Mouse (Mus musculus) lung, adult 2 months (tissue): Measurements from ENCODE around the gene Tmem255a.

Source experiments
- CTCF ChIP-seq: fragments of 200-500 bp; IDR thresholded peaks from 2 replicates; pipeline ENCODE4 v1.5.1; 2011; ENCODE audit warnings: mild to moderate bottlenecking, low read length, control low read depth; ENCODE audit not compliant: insufficient read depth
- POLR2A ChIP-seq: fragments of 200-500 bp; IDR thresholded peaks from 2 replicates; pipeline ENCODE4 v1.6.1; 2011; ENCODE audit warnings: low read depth, mild to moderate bottlenecking, control low read depth, low read length, borderline replicate concordance; ENCODE audit errors: extremely low read depth

GRCm38 (mm10) chrX:38159097-38159496, 93.1 kb downstream of the Tmem255a start:
- TF ChIP-seq CTCF, result no peak
- TF ChIP-seq POLR2A, result no peak
